Mouse (Mus musculus): ENCODE data around the gene Cacnb1. TPM values are rescaled to one million over a fixed set of nuclear protein-coding genes. Genes with fewer than 3 reads are reported as not detected.

Gene Cacnb1
- polyA plus RNA-seq, 1 experiment = 5.2 TPM

GRCm38 (mm10) chr11:98004161-98004560, 18.7 kb downstream of the Cacnb1 start:
- Histone ChIP-seq H3K27me3 (ENCODE audit: control insufficient read depth, insufficient read depth, low read length, poor library complexity, severe bottlenecking) (no peaks in the 10 kb centered on the region), H3K4me3 (ENCODE audit: low read depth, low read length) (no peak overlapping the region), H3K4me1 (ENCODE audit: control insufficient read depth, insufficient read depth, low read length) (peaks cover 3% of the 10 kb centered on the region), H3K9me3 (replicated peaks; ENCODE audit: control insufficient read depth, insufficient read depth, low read length, poor library complexity, severe bottlenecking) (no peaks in the 10 kb centered on the region), H3K9ac (ENCODE audit: low read depth, poor library complexity, severe bottlenecking) (peak overlapping the region; percentile 29; the same call in 1 of the 2 replicates), H3K36me3 (ENCODE audit: control insufficient read depth, insufficient read depth, low read length, poor library complexity, severe bottlenecking) (no peaks in the 10 kb centered on the region), H3K27ac (ENCODE audit: insufficient read depth, low read length) (no peak overlapping the region)
- TF ChIP-seq EP300 (IDR thresholded peaks at IDR 0.05; ENCODE audit: insufficient read depth, low read depth, low read length) = no peak
- no peak for TF ChIP-seq POLR2A (IDR thresholded peaks at IDR 0.05; ENCODE audit: insufficient read depth, low read length)
- no peak for TF ChIP-seq CTCF (IDR thresholded peaks at IDR 0.05; ENCODE audit: low read depth, low read length)

- TF ChIP-seq EP300 (IDR thresholded peaks at IDR 0.05; ENCODE audit: insufficient read depth, low read depth, low read length) (no peak), CTCF (IDR thresholded peaks at IDR 0.05; ENCODE audit: low read depth, low read length) (no peak), POLR2A (IDR thresholded peaks at IDR 0.05; ENCODE audit: insufficient read depth, low read length) (no peak)
- no peaks in the 10 kb centered on the region for H3K27me3 ChIP-seq (ENCODE audit: control insufficient read depth, insufficient read depth, low read length, poor library complexity, severe bottlenecking)
- peak overlapping the region; percentile 50 for H3K9ac ChIP-seq (ENCODE audit: low read depth, poor library complexity, severe bottlenecking)
- H3K4me1 ChIP-seq (ENCODE audit: control insufficient read depth, insufficient read depth, low read length) = peaks cover 3% of the 10 kb centered on the region
- no peak overlapping the region for H3K27ac ChIP-seq (ENCODE audit: insufficient read depth, low read length)
- no peaks in the 10 kb centered on the region for H3K9me3 ChIP-seq (replicated peaks; ENCODE audit: control insufficient read depth, insufficient read depth, low read length, poor library complexity, severe bottlenecking)
- H3K36me3 ChIP-seq (ENCODE audit: control insufficient read depth, insufficient read depth, low read length, poor library complexity, severe bottlenecking) = no peaks in the 10 kb centered on the region
- peak overlapping the region; percentile 26 for H3K4me3 ChIP-seq (ENCODE audit: low read depth, low read length)
Observed at GRCm38 (mm10) chr11:98003171-98003671, 19.6 kb downstream of the Cacnb1 start.

DNA sequence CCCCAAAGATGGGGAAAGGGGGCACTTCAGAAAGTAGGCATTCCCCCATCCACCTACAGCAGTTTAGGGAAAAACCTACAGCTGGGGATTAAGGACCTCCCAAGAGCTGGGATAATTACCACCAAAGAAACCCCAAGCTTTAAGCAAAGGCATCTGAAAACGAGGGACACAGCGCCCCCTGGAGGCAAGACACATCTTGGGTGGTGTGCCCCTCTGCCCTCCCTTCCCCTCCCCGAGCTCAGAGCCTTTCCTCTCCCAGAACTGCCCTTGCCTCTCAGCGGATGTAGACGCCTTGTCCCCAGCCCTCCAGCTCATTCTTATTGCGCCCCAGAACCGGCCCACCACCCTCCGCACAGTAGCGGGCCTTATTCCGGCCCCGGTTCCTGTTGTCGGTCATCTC, 20.2 kb downstream of the Cacnb1 start:
- no peak overlapping the region for H3K27ac ChIP-seq (ENCODE audit: insufficient read depth, low read length)
- H3K4me3 ChIP-seq (ENCODE audit: low read depth, low read length) = peak overlapping the region; percentile 26
- peak overlapping the region; percentile 50 for H3K9ac ChIP-seq (ENCODE audit: low read depth, poor library complexity, severe bottlenecking)
- H3K27me3 ChIP-seq (ENCODE audit: control insufficient read depth, insufficient read depth, low read length, poor library complexity, severe bottlenecking) = no peaks in the 10 kb centered on the region
- TF ChIP-seq EP300 (IDR thresholded peaks at IDR 0.05; ENCODE audit: insufficient read depth, low read depth, low read length) = no peak
- TF ChIP-seq CTCF (IDR thresholded peaks at IDR 0.05; ENCODE audit: low read depth, low read length) = peak; percentile 90
- peaks cover 3% of the 10 kb centered on the region for H3K4me1 ChIP-seq (ENCODE audit: control insufficient read depth, insufficient read depth, low read length)
- no peaks in the 10 kb centered on the region for H3K36me3 ChIP-seq (ENCODE audit: control insufficient read depth, insufficient read depth, low read length, poor library complexity, severe bottlenecking)
- H3K9me3 ChIP-seq (replicated peaks; ENCODE audit: control insufficient read depth, insufficient read depth, low read length, poor library complexity, severe bottlenecking) = no peaks in the 10 kb centered on the region

- H3K27ac ChIP-seq (ENCODE audit: insufficient read depth, low read length) = no peak overlapping the region
- no peaks in the 10 kb centered on the region for H3K36me3 ChIP-seq (ENCODE audit: control insufficient read depth, insufficient read depth, low read length, poor library complexity, severe bottlenecking)
- H3K27me3 ChIP-seq (ENCODE audit: control insufficient read depth, insufficient read depth, low read length, poor library complexity, severe bottlenecking) = no peaks in the 10 kb centered on the region
- H3K9me3 ChIP-seq (replicated peaks; ENCODE audit: control insufficient read depth, insufficient read depth, low read length, poor library complexity, severe bottlenecking) = no peaks in the 10 kb centered on the region
- peaks cover 3% of the 10 kb centered on the region for H3K4me1 ChIP-seq (ENCODE audit: control insufficient read depth, insufficient read depth, low read length)
- no peak overlapping the region for H3K4me3 ChIP-seq (ENCODE audit: low read depth, low read length)
- TF ChIP-seq CTCF (IDR thresholded peaks at IDR 0.05; ENCODE audit: low read depth, low read length) (no peak), EP300 (IDR thresholded peaks at IDR 0.05; ENCODE audit: insufficient read depth, low read depth, low read length) (no peak), POLR2A (IDR thresholded peaks at IDR 0.05; ENCODE audit: insufficient read depth, low read length) (no peak)
- no peak overlapping the region for H3K9ac ChIP-seq (ENCODE audit: low read depth, poor library complexity, severe bottlenecking)
Observed at GRCm38 (mm10) chr11:98001986-98002385, 20.8 kb downstream of the Cacnb1 start.

- Histone ChIP-seq H3K27ac (ENCODE audit: insufficient read depth, low read length) (no peak overlapping the region), H3K36me3 (ENCODE audit: control insufficient read depth, insufficient read depth, low read length, poor library complexity, severe bottlenecking) (no peaks in the 10 kb centered on the region), H3K4me3 (ENCODE audit: low read depth, low read length) (no peak overlapping the region), H3K9ac (ENCODE audit: low read depth, poor library complexity, severe bottlenecking) (no peak overlapping the region), H3K4me1 (ENCODE audit: control insufficient read depth, insufficient read depth, low read length) (peaks cover 3% of the 10 kb centered on the region), H3K9me3 (replicated peaks; ENCODE audit: control insufficient read depth, insufficient read depth, low read length, poor library complexity, severe bottlenecking) (no peaks in the 10 kb centered on the region), H3K27me3 (ENCODE audit: control insufficient read depth, insufficient read depth, low read length, poor library complexity, severe bottlenecking) (no peaks in the 10 kb centered on the region)
- TF ChIP-seq POLR2A (IDR thresholded peaks at IDR 0.05; ENCODE audit: insufficient read depth, low read length) (no peak), EP300 (IDR thresholded peaks at IDR 0.05; ENCODE audit: insufficient read depth, low read depth, low read length) (no peak), CTCF (IDR thresholded peaks at IDR 0.05; ENCODE audit: low read depth, low read length) (no peak)
Observed at GRCm38 (mm10) chr11:98001351-98001824, 21.4 kb downstream of the Cacnb1 start.

- H3K27ac ChIP-seq (ENCODE audit: insufficient read depth, low read length) = no peak overlapping the region
- no peak overlapping the region for H3K4me3 ChIP-seq (ENCODE audit: low read depth, low read length)
- no peaks in the 10 kb centered on the region for H3K36me3 ChIP-seq (ENCODE audit: control insufficient read depth, insufficient read depth, low read length, poor library complexity, severe bottlenecking)
- peaks cover 3% of the 10 kb centered on the region for H3K4me1 ChIP-seq (ENCODE audit: control insufficient read depth, insufficient read depth, low read length)
- H3K9me3 ChIP-seq (replicated peaks; ENCODE audit: control insufficient read depth, insufficient read depth, low read length, poor library complexity, severe bottlenecking) = no peaks in the 10 kb centered on the region
- no peak overlapping the region for H3K9ac ChIP-seq (ENCODE audit: low read depth, poor library complexity, severe bottlenecking)
- H3K27me3 ChIP-seq (ENCODE audit: control insufficient read depth, insufficient read depth, low read length, poor library complexity, severe bottlenecking) = no peaks in the 10 kb centered on the region
- no peak for TF ChIP-seq POLR2A (IDR thresholded peaks at IDR 0.05; ENCODE audit: insufficient read depth, low read length)
- no peak for TF ChIP-seq CTCF (IDR thresholded peaks at IDR 0.05; ENCODE audit: low read depth, low read length)
- no peak for TF ChIP-seq EP300 (IDR thresholded peaks at IDR 0.05; ENCODE audit: insufficient read depth, low read depth, low read length)
Observed at GRCm38 (mm10) chr11:98000378-98001140, 22.3 kb downstream of the Cacnb1 start.

Data from ES-Bruce4 (cell line).